Mouse (Mus musculus) cerebellum, adult 8-10 months (tissue): ENCODE results near the gene Fgfr2.
A peak's percentile ranks its signal among the peaks of the same experiment; 100 is the strongest.

Experiments
- DNase-seq: peaks from one replicate; pipeline ENCODE4 v3.0.0; 2022

Fgfr2 gene

DNA sequence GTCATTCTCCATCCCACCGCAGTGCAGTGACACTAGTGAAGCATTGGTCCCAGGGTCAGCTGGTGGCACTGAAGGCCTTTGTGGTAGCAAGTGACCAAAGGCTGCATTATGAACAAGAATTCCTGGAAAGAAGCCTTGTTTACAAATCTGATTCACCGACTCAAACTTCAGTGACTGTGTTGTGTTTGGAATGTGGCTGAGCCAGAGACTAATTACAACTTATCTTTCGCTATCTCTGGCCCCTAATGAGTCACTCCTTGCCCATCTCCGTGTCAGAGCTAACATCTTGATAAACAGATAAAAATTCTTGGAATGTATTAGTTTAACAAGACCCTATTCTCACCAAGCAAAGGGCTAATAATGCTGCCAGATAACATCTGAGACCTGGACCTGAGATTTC, 778.5 kb downstream of the Fgfr2 start:
- no peak for DNase-seq

DNA sequence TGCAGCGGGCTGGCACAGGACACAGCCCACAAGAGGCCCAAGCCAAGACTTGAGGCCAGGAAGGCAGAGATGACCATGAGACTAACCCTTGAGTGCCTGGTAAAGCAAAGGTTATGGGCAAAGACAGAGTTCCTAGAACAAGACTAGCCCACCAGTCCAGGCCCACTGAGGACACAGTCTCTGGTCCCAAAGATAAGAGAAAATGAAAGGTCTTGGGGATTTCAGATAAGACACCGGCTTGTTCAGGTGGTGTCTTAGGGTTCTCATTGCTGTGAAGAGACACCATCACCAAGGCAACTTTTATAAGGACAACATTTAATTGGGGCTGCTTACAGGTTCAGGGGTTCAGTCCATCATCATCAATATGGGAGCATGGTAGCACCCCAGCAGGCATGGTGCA, 779.2 kb downstream of the Fgfr2 start:
- DNase-seq = no peak

DNA sequence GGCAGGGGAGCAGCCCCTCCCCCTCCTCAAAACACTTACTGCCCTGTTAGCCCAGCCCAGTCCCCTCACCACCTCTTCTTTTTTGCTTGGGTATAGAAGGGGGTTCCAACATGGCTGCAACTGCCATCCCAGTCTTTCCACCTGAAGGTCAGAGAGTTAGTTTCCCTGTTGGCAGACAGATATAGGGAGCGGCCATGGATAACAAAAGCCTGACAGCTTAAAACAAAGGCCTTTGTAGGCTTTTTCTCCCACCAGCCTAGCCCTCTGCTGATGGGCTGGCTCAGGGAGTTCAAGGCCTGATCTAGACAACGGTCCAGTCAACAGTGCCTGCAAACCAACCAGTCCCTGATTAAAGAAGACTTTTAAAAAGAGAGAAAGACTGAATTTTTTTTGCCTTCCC, 780.0 kb downstream of the Fgfr2 start:
- DNase-seq = no peak

DNA sequence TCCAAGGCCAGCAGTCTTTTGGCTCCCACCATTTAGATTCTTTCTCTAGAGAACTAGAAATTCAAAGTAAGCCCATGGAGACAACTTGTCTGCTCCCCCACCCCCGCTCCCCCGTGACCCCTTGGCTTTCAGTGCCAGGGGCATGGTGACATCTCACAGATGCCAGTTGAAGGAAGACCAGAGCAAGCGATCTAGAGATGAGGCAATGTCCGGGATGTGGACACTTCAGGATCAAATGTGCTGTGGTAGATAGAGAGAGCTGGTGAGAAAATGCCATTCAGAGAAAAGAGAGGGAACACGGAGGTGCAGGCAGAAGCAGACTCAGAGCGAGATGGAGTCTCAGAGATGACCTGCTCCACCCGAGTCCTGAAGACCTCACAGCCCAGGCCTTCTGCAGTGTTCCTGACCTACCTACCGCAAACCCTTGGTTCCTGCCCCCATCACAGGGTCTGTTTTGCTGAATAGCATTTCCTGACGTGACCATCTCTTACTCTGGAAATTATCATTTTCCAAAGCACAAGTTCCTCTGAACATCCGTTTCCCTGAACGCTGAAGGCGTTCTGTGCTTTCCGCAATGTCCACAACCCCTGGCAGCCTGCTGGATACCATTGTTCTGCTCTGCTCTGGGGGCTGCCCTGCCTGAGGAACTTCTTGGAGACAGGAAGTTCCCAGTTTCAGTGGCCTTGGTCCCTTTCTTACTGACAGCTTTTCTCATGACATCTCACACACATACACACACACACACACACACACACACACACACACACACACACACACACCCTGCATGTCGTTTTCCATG, 783.9 kb downstream of the Fgfr2 start:
- no peak for DNase-seq

DNA sequence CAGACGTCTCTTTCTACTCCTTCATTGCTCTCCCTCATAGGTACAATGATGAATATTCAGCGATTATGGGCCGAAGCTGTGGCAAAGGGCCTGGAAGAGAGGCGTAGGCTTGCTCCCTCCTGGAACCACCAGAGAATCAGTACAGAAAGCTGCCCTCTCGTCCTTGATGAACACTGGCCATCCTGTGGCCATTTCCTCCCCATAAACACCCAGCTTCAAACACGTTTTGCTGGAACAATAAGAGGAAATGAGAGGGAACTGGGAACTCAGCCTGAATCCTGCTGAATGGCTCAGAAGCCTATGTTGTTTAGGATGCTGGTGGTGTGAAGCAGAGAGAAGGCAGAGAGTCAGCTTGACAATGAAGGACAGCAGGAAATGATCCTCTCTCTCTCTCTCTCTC, 784.8 kb downstream of the Fgfr2 start:
- DNase-seq = no peak

DNA sequence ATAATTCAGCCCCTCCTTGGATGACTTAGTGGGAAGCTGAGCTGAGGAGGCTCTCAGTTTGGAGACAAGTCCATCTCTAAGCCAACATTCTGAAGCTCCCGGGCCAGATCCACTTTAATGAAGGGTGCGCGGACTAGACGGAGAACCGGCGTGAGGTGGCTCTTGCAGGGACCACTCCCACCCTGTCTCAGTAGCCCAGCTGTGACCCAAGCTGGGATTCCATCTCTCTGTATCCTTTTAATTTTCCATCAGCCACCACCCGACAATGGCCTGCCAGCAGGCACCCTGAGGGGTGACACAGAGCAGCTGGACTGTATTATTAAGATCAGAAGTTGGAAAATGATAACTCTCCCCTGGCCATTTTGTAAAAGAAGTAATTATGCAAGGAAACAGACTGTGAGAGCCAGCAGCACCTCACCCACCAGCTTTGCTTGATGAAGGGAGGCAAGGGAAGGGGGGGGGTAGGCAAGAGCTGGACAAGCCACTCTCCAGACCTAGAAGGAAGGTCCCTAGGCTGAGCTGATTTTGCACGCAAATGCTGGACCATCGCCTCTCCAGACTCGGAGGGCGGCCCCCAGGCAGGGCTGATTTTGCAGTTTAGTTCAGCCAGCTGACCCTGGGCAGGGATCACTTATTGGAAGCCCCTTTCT, 785.8 kb downstream of the Fgfr2 start:
- DNase-seq = no peak

DNA sequence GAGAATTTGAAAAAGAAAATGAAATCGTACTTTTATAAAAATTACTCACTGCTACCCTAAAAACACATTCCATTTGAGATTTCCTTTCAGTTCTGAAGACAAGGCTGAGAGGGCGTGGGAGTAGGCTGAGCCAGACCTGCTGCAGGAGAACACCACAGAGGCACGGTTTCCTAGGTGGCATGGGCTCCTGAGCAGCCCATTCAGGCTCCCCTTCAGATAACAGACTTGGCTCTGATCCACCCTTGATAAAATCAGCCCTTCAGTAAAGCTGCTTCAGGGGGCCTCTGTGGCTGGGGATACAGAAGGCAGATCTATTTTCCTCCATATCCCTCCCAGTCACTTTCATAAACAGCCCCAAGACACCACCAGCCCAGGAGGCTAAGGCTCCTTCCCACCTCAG, 786.4 kb downstream of the Fgfr2 start:
- no peak for DNase-seq

DNA sequence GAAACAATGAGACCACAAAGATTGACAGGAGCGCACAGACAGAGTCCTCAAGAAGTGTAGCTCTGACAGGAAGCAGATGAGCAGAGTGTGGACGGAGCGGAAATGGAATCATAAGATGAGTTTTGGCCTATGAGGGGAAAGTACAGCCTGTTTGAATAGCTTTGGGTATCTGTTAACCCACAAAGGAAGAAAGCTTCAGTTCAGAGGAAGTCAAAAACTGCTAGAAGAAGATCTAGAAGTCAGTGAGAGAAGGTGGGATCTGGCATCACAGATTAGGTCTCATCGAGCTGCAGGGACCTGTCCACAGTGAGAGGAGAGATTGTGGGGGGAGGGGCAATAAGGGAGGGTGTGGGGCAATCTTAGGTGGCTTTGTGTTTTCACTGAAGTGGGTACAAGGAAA, 787.8 kb downstream of the Fgfr2 start:
- no peak for DNase-seq

DNA sequence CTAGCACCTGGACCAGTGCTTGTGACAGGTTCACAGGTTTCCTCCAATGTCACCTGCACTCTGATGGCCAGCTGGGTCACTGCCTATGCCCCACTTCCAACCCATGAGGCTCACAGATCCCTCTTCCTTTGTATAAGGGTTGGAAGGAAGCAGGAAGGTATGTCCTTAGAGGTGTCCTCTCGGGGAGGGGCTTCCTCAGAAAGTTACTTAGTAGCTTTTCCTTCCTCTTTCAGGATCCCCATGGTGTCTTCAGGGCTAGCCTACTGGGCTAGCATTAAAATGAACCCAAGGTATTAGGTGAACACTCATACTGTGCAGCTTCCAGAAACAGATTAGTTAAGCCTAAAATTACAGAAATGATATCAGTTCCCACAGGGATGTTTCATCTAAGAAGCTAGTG, 790.1 kb downstream of the Fgfr2 start:
- DNase-seq = no peak

DNA sequence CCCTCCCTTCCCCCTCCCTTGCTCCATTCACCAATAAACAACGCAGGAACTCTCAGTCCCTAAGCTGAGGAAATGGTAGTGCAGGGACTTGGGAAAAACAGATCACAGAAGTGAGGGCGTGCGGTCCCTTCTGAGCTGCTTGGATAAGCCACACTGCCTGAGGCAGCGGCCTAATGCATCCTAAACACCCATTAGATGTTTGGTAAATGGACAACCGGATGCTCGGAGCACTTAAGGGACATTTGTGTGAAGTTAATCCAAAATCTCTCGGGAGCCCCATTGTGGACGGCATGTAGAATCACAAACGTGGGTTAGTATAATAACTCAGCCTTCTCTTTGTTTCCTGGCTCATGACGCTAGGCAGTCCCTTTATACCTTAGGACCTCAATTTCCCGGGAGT, 791.0 kb downstream of the Fgfr2 start:
- DNase-seq = no peak

DNA sequence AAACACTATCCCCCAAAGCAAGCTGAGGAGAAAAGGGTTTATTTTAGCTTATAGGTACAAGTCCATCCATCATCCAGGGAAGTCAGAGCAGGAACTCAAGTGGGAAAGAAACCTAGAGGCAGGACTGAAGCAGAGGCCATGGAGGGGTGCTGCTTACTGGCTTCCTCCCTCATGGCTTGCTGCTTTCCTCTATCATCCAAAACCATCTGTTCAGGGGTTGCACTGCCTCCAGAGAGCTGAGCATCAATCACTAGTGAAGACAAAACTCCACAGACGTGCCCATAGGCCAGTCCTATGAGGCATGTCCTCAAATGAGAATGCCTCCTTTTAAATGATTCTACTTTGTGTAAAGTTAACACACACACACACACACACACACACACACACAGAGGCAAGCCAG, 793.0 kb downstream of the Fgfr2 start:
- DNase-seq = no peak

DNA sequence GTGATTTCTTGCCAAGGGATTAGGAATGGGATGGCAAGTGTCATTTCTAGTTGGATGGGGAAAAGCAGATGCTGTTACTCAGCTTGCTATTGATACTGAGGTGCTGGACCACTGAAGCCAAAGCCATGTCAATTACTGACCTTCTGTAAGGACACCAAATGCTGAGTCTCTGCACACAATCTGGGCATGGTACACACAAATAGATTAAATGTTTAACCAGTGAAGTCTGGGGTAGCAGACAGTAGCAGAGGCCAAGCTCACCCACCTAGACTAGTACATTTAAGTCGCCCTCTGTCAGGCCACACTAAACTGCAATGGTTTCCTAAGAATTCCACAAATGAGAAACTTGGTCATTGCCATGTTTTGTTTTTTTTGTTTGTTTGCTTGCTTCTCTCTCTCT, 794.5 kb downstream of the Fgfr2 start:
- DNase-seq = no peak

DNA sequence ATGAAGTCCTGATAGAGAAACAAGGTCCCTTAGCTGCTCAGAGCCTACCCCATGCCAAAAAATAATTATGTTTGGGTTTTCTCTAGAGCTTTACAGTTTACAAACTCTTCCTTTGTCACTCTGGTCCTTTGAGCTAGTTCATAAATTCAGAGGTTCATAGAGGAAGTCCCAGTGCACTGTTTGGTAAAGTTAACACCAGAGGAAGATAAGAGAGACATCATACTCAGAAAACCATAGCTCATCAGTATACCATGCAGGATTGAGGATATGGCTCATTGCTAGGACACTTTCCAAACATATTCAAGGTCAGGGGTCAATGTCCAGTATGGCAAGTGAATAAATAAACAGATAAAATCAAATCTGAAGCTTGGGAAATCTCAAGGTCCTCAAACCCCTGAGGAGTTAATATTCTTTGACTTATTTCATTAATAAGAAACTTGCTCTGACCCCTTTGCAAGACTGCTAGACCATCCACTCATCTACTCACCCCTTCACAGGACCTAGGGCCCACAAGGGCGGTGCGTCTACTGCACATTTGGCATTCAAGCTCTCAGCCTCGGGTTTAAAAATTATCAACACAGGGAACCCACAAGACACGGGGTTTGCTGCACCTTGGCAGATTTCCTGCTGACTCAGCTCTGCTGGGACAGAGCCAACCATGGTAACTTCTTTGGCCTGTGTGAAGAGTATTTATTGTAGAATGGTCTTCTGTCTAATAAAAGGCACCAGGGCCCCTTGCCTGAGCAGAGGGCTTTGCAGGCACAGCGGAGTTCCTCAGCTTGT, 797.4 kb downstream of the Fgfr2 start:
- peak; percentile 74 for DNase-seq

DNA sequence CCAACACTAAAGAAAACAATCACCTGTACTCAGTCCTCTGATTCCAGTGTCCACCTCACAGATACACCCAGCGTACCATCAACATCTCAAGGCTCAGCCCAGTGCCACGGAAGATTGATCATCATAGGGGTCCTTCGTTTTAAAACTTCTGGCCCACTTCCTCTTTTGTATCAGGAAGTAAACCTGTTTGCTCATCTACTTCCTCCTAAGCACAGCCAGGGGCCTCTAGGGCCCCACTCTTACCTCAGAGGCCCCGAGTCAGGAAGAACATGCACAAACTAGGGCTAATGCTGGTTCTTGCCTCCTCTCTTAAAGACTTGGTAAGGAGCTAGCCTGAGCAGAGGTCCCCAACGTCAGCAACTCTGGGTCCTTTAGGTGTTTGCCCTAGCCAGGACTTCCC, 799.7 kb downstream of the Fgfr2 start:
- no peak for DNase-seq

DNA sequence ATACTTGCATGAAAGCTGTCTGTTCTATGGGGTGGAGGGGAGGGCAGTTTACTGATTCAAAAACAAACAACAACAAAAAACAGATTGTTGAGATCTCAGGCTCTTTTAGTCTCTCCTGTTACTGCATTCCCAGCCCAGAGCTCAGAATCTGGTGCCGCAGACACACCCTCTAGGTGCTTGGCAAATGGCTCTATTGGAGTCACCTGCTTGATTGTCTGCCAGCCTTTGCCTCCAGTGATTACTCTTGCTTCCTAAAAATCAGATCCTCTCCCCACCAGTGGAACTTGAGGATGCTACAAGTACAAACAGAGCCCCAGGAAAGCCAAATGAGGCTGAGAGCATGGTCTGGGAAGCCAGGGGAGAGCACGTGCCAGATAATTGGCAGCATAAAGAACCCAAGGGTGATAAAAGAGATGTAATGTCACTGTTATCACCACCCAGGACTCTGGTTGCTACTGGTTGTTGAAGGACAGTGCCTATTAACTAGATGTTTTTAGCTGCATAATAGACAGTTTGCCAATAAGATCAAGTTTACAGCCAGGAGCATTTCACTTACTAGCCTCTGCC, 801.7 kb downstream of the Fgfr2 start:
- no peak for DNase-seq

DNA sequence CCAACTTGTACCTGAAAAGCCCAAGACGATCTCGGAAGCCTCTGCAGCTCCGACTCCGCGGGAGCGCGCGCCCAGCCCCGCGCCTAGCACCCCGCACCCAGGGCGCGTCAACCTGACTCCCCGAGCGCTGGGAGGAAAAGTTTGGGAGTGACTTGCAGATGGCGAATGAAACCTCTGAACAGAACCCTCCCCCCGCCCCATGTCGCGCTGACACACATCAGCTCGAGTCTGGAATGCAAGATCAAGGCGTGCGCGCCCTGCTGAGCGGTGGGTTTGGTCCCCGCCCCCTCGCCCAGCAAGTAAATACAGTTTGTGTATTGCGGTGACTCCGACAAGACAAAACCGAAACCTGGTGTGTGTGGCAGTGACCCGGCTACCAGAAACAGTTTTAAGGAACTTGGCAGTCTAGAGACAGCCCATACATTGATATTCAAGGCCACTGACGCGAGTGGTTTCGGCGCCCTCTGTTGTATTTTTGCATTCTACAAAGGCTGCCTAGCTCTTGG, 806.1 kb downstream of the Fgfr2 start, which contains the start of gene Chst15:
Gene Chst15, minus strand, starts transcription at position 193 of the 506 bp plus-strand sequence.
- peak; percentile 44 for DNase-seq

DNA sequence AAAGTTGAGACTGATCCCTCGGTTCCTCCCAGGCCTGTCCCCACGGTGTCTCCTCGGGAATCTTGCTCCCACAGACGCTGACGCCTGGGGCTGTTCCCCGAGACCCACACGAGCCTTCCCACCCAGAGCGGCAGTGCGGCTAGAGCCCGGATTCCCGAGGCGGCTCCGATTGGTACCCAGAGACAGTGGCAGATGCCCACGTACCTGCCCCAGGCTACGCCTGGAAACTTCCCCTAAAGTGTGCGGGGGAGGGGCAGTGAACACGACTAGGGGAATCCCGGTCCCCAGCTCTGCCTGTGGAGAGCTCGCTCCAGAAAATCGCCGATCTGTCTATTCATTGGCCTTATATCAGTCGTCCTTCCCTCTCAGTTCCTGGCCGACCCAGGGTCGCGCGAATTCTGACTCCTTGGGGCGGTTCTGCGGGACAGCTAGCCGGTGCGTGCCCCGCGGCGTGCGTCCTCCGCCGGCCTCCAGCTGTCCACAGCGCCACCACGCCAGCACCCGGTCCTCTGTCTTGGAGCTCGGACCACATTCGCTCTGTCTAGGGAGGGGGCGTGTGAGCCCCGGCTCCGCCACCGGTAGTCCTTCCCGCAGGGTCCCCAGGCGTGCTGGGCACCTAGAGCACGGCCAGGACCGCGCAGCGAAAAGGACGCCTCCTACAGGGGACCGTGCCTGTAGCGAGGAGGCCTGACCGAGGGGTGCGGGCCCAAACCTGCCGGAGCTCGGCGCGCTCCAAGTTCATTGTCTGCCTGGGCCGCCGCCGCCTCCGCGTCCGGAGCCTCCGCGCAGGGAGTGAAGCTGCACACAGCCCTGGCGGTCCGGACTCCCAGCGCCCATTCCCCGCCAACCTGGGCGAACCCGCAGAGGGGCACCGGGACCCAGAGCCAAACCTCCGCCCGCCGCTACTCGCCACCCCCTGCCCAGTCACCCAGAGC, 806.8 kb downstream of the Fgfr2 start:
- DNase-seq = peak; percentile 70

DNA sequence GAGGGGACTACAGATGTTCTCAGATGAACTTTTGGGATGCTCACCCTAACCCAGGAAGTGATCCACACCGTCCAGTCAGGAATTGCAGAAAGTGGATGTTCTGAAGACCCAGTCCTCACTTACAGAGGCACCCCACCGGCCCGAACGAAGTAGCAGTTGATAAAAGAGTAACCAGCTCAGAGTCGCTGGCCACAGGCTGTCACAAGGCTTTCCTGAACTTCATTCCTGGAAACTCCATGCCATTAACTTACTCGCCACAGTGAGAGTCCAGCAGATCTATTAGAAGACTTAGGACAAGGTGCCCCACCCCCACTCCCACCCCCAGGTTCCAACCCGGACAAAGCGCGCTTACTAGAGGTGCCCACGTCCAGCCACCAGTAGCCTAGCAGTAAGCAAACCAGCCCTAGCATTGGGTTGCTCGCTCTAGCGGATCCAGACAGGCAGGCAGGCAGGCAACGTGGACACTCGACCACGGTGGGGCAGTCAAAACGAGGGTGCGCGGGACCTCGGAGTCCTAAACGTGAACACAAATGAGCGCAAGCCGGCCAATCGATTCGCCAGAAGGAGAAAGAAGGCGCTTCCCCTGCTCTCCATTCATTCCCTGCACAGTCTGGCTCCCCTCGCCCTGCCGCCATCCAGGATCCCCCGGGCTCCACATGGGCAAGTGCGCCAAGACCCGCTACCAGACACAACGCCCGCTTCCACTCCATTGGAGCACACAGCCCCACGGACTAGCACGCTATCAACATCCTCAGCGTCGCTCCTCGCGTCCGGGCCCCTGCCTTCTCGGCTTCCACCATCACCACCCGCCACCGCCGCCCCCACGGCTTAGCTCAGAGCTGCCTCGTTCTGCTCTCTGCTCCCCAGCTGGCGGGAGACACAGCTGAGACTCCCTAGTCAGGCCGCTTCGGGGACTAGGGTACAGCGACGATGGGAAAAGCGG, 807.7 kb downstream of the Fgfr2 start:
- peak; percentile 74 for DNase-seq

DNA sequence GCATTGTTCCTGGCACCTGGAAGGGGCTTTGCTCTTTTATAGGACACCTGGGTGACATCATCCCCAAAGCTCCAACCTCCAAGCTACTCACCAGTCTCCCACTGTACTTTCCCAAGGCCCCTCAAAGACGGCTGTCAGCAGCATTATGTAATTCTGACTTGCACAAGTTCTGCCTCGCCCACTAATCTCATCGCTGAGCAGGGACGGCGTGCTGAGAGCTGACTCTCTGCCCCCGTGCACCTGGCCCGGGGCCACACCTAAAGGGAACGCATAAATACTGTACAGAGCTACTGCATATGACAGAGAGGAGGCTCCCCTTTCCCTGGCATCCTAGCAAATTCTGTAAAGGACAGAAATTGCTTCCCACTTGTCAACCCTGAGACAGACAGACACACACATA, 810.8 kb downstream of the Fgfr2 start:
- DNase-seq = peak; percentile 44

DNA sequence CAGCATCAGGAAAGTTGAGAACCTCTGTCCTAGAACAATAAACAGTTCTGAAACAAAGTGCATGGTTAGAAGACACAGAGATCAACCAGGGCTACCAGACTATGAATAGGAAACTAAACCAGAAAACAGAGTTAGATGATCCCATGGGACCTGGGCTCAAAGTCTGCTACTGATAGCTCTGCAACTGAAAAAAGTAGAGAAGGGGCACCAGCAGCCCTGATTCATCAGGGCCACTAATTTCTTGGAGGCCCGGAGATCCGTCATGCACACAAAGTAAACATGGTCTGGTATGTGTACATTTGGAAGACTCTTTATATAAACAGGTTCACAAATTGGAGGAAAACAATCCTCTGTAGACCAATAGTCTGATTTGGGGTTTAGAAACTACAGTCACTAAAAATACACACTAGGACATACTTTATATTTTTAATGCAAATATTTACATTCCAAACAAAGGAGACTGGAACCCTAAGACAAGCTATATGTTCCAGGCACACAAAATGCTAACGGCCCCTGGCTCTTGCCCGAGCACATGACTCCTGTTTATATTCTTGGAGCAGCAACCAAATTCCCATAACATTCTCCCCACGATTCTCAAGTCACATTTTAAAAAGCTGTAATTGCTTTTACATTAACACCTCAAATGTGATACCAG, 814.5 kb downstream of the Fgfr2 start:
- DNase-seq = no peak
